ENCODE assay signal across 9 mouse cellular contexts in the genomic region with DNA sequence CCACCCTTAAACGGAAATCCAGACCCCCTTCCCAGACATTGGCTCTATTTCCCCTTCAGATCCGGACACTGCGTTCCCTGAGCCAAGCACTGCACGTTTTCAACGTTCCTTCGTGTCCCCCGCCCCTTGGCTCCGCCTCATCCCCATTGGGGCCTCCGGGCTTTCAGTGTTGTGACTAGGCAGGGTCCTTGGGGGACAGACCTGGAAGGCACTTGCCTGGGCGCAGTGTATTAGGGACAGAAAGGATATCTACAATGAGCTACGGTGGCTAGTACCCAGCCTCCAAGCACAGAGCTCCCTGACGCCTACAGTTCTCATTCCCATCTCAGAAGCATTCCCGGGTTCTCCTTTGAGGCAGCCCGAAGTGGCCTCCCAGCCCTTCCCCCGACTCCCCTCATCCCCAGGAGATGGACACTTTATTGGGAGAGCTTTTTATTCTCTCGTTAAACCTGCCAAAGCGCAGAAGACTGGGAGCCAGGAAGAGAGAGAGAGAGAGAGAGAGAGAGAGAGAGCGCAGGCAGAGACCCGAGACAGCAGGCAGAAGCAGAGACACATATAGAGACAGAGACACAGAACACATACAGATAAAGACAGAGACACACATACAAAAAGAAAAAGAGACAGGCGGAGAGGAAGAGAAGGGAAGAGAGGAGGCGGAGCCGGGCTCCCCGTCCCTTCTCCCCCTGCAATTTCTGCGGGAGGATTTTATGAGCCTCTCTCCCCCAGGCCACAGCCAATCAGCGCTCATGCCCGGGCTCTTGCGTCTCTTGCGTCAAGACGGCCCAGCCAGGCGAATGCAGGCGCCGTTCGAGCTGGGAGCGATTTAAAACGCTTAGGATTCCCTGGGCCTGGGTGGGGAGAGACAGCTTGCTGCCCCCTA. TPM values are rescaled to one million over a fixed set of nuclear protein-coding genes. Genes with fewer than 3 reads are reported as not detected.
DNase-seq lines count a peak whose midpoint lies in the region; ATAC-seq and TF ChIP-seq lines count a peak whose summit lies in the region.
"Had no signal": no experiment of that assay in that cellular context is flagged by ENCODE, and none has a peak within 500 bp of the region (broad histone marks: within the 10 kb centered on the region; RNA-seq: fewer than 3 reads in every experiment).

A gene (plus strand): TSS at position 796 of the 880 bp plus-strand sequence.

- H3K4me1 ChIP-seq in heart, embryonic 15.5 days (replicated peaks): 0 out of 2 replicates have a peak, but pooled peaks cover 9% of the 10 kb centered on the region
- H3K4me1 ChIP-seq in E14TG2a.4 (replicated peaks; ENCODE audit: low read depth, low read length): peaks cover 69% of the 10 kb centered on the region
- peaks cover 9% of the 10 kb centered on the region for H3K4me1 ChIP-seq in limb, embryonic 13.5 days
- no peaks in the 10 kb centered on the region for H3K4me1 ChIP-seq in thymus, adult 2 months (replicated peaks; ENCODE audit: control insufficient read depth, insufficient read depth, low read length)

- no peak for ATAC-seq in heart, embryonic 15.5 days (replicated peaks; ENCODE audit: insufficient number of reproducible peaks, insufficient read depth, low FRiP score, low read depth)
- ATAC-seq in limb, embryonic 13.5 days (ENCODE audit: low FRiP score, low read depth): no peak
- ATAC-seq: Patski had no signal

- H3K27ac ChIP-seq in heart, embryonic 15.5 days: no peak within 1 kb of the TSS
- H3K27ac ChIP-seq in limb, embryonic 13.5 days: no peak within 1 kb of the TSS
- H3K27ac ChIP-seq in thymus, adult 2 months (ENCODE audit: control insufficient read depth, insufficient read depth, low read length): no peak within 1 kb of the TSS

- DNase-seq in heart, adult 8-10 months (ENCODE audit: low spot score): no peak
- peak; percentile 80 for DNase-seq in embryo, embryonic 11 days
- no peak for DNase-seq in thymus, adult 2 months
- no peak for DNase-seq in Muller cell, postnatal 12 days (ENCODE audit: inconsistent ontology term)
- DNase-seq in lung, postnatal 25 days (ENCODE audit: low spot score): no peak

- H3K9me3 ChIP-seq in heart, embryonic 15.5 days (replicated peaks): no peaks in the 10 kb centered on the region
- no peaks in the 10 kb centered on the region for H3K9me3 ChIP-seq in E14TG2a.4 (ENCODE audit: low read length)
- H3K9me3 ChIP-seq in limb, embryonic 13.5 days: no peaks in the 10 kb centered on the region

- H3K4me2 ChIP-seq in heart, embryonic 15.5 days: peak within 1 kb of the TSS; percentile 33
- H3K4me2 ChIP-seq in limb, embryonic 13.5 days (replicated peaks): peak within 1 kb of the TSS; percentile 51

- TF ChIP-seq CTCF in E14TG2a.4 (conservative IDR thresholded peaks at IDR 0.05; ENCODE audit: low read length): no peak
- no peak for TF ChIP-seq CTCF in thymus, adult 2 months (IDR thresholded peaks at IDR 0.05; ENCODE audit: borderline replicate concordance, control insufficient read depth, extremely low read depth, insufficient read depth, low read length, poor library complexity)

- H3K36me3 ChIP-seq in heart, embryonic 15.5 days: no peaks in the 10 kb centered on the region
- no peaks in the 10 kb centered on the region for H3K36me3 ChIP-seq in E14TG2a.4 (ENCODE audit: insufficient read depth, low read length)
- no peaks in the 10 kb centered on the region for H3K36me3 ChIP-seq in limb, embryonic 13.5 days
- H3K36me3 ChIP-seq in thymus, adult 2 months (ENCODE audit: control insufficient read depth, insufficient read depth, low read length): no peaks in the 10 kb centered on the region

- no peak for TF ChIP-seq POLR2A in thymus, adult 2 months (IDR thresholded peaks at IDR 0.05; ENCODE audit: control insufficient read depth, extremely low read depth, insufficient read depth, low read length, poor library complexity)

- peak within 1 kb of the TSS; percentile 24; the same call in 1 of the 2 replicates for H3K4me3 ChIP-seq in heart, embryonic 15.5 days
- peak within 1 kb of the TSS; percentile 68 for H3K4me3 ChIP-seq in E14TG2a.4 (replicated peaks; ENCODE audit: low read length)
- peak within 1 kb of the TSS; percentile 19 for H3K4me3 ChIP-seq in limb, embryonic 13.5 days
- H3K4me3 ChIP-seq in thymus, adult 2 months (ENCODE audit: control insufficient read depth, insufficient read depth, low read length): no peak within 1 kb of the TSS

- 1% methylated on average over 35 of the region's 35 CpGs for WGBS in heart, embryonic 15.5 days
- WGBS in limb, embryonic 13.5 days: under 1% methylated on average over 35 of the region's 35 CpGs
- 7% methylated on average over 35 of the region's 35 CpGs for WGBS in thymus, adult 2 months

- H3K9ac ChIP-seq in heart, embryonic 15.5 days: no peak within 1 kb of the TSS
- H3K9ac ChIP-seq in limb, embryonic 13.5 days: no peak within 1 kb of the TSS

- peaks cover 100% of the 10 kb centered on the region for H3K27me3 ChIP-seq in heart, embryonic 15.5 days
- H3K27me3 ChIP-seq in E14TG2a.4 (ENCODE audit: insufficient read depth, low read length): peaks cover 96% of the 10 kb centered on the region
- H3K27me3 ChIP-seq in limb, embryonic 13.5 days: peaks cover 99% of the 10 kb centered on the region
- peaks cover 51% of the 10 kb centered on the region for H3K27me3 ChIP-seq in thymus, adult 2 months (ENCODE audit: control insufficient read depth, insufficient read depth, low read length)

RNA-seq across cellular contexts. Expression of the gene that starts here (rescaled TPM):
- not detected in 2 replicates for polyA plus RNA-seq in heart, embryonic 15.5 days (2015; fragmentation: Nextera tagmentation; extraction: Ambion mirVana)
- not detected for total RNA-seq in heart, adult 8-10 months (2022)
- polyA plus RNA-seq in limb, embryonic 13.5 days (2015; fragmentation: Nextera tagmentation; extraction: Ambion mirVana): not detected in 2 replicates
- 0.40 and 0.59 TPM in 2 replicates for polyA plus RNA-seq in thymus, adult 2 months (2012; rRNA removed)
